14 mouse cellular contexts compared by ENCODE assay signal in the genomic region with DNA sequence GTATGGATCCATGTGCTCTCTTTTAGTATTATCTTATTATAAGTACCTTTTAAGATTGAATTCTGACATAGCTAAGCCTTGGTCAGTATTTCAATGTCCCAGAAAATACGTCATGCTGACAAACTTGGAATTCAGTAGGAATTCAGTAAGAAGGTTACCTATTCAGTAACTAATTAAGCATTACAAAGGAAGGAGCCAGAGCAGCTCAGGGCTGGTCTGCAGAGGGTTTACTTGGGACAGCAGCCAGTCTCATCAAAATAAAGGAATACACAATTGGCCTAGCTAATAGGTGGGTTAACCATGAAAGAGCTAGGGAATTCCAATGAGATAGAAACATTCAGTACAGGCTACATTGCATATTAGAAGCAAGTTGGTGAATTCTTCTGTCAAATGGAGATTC. TPM values are rescaled to one million over a fixed set of nuclear protein-coding genes. Genes with fewer than 3 reads are reported as not detected.
"Had no signal": no experiment of that assay in that cellular context is flagged by ENCODE, and none has a peak within 500 bp of the region (broad histone marks: within the 10 kb centered on the region; RNA-seq: fewer than 3 reads in every experiment).

No protein-coding gene starts in this region.

RNA-seq across cellular contexts. Expression of gene Olfr1065, which starts 8.3 kb away (rescaled TPM):
- total RNA-seq: neutrophil, adult 5-6 weeks had no signal
- polyA plus RNA-seq: neural tube, embryonic 13.5 days; neural tube, embryonic 14.5 days; neural tube, embryonic 15.5 days; small intestine, adult 2 months; spleen, adult 2 months; stomach, embryonic 14.5 days; stomach, embryonic 15.5 days; stomach, embryonic 16.5 days; stomach, postnatal 0 days; testis, adult 2 months; thymus, postnatal 0 days; urinary bladder, adult 2 months had no signal

RNA-seq across cellular contexts. Expression of gene Olfr1066, which starts 14.0 kb away (rescaled TPM):
- total RNA-seq: neutrophil, adult 5-6 weeks had no signal
- polyA plus RNA-seq: neural tube, embryonic 13.5 days; neural tube, embryonic 14.5 days; neural tube, embryonic 15.5 days; small intestine, adult 2 months; spleen, adult 2 months; stomach, embryonic 14.5 days; stomach, embryonic 15.5 days; stomach, embryonic 16.5 days; stomach, postnatal 0 days; testis, adult 2 months; thymus, adult 2 months; thymus, postnatal 0 days; urinary bladder, adult 2 months had no signal

RNA-seq across cellular contexts. Expression of gene Olfr1062, which starts 15.6 kb away (rescaled TPM):
- total RNA-seq: neutrophil, adult 5-6 weeks had no signal
- polyA plus RNA-seq: neural tube, embryonic 13.5 days; neural tube, embryonic 14.5 days; neural tube, embryonic 15.5 days; small intestine, adult 2 months; spleen, adult 2 months; stomach, embryonic 14.5 days; stomach, embryonic 15.5 days; stomach, embryonic 16.5 days; stomach, postnatal 0 days; testis, adult 2 months; urinary bladder, adult 2 months had no signal

RNA-seq across cellular contexts. Expression of gene Olfr1061, which starts 28.3 kb away (rescaled TPM):
- total RNA-seq: neutrophil, adult 5-6 weeks had no signal
- polyA plus RNA-seq: neural tube, embryonic 13.5 days; neural tube, embryonic 14.5 days; neural tube, embryonic 15.5 days; small intestine, adult 2 months; spleen, adult 2 months; stomach, embryonic 14.5 days; stomach, embryonic 15.5 days; stomach, embryonic 16.5 days; stomach, postnatal 0 days; testis, adult 2 months; thymus, adult 2 months; thymus, postnatal 0 days; urinary bladder, adult 2 months had no signal

RNA-seq across cellular contexts. Expression of gene Olfr228, which starts 45.1 kb away (rescaled TPM):
- total RNA-seq: neutrophil, adult 5-6 weeks had no signal
- polyA plus RNA-seq: neural tube, embryonic 13.5 days; neural tube, embryonic 14.5 days; neural tube, embryonic 15.5 days; small intestine, adult 2 months; spleen, adult 2 months; stomach, embryonic 14.5 days; stomach, embryonic 15.5 days; stomach, embryonic 16.5 days; stomach, postnatal 0 days; testis, adult 2 months; thymus, adult 2 months; thymus, postnatal 0 days; urinary bladder, adult 2 months had no signal
